Mouse (Mus musculus) liver, embryonic 14.5 days (tissue): ENCODE measurements around the gene Hist1h1a. TPM values are rescaled to one million over a fixed set of nuclear protein-coding genes. Genes with fewer than 3 reads are reported as not detected.

ENCODE experiments used
- ATAC-seq: fragments of 200-750 bp; cut with Nextera tagmentation; 2 replicates; pipeline ENCODE4 v1.8.0; 2017; ENCODE audit warnings: moderate number of reproducible peaks, mild to moderate bottlenecking, moderate library complexity; ENCODE audit not compliant: insufficient read depth
- DNase-seq, 3 experiments: peaks; one replicate each; pipeline ENCODE4 v3.0.0-alpha.2; 2012 to 2013; ENCODE audit warnings: low read depth in 3 of 3, low spot score in 3 of 3
- H3K27ac ChIP-seq: fragments of 300-500 bp; sonication (generic); 2 replicates; pipeline ENCODE4 v1.5.1; 2014; ENCODE audit warnings: moderate library complexity, mild to moderate bottlenecking, control low read depth, inconsistent platforms
- H3K27me3 ChIP-seq: fragments of 300-500 bp; sonication (generic); 2 replicates; pipeline ENCODE4 v1.6.1; 2014; ENCODE audit warnings: mild to moderate bottlenecking, low read length, moderate library complexity; ENCODE audit not compliant: control insufficient read depth, insufficient read depth
- H3K36me3 ChIP-seq: fragments of 300-500 bp; sonication (generic); replicated peaks from 2 replicates; pipeline ENCODE4 v1.6.1; 2014; ENCODE audit warnings: low read depth; ENCODE audit not compliant: control insufficient read depth, insufficient read depth
- H3K4me1 ChIP-seq, 2 experiments: fragments of 200-500 bp in 1 of 2; fragments of 300-500 bp in 1 of 2; sonication (generic) in 1 of 2; replicated peaks; 2 replicates each; pipeline ENCODE4 v1.6.1; 2012 to 2014; ENCODE audit warnings: antibody characterized with exemption in 1 of 2, inconsistent platforms in 1 of 2, low read length in 1 of 2; ENCODE audit not compliant: control insufficient read depth in 2 of 2, insufficient read depth in 2 of 2
- H3K4me2 ChIP-seq: fragments of 300-500 bp; sonication (generic); 2 replicates; pipeline ENCODE4 v1.6.1; 2014; ENCODE audit warnings: low read depth, mild to moderate bottlenecking, control low read depth, moderate library complexity
- H3K4me3 ChIP-seq, 2 experiments: fragments of 200-500 bp in 1 of 2; fragments of 300-500 bp in 1 of 2; sonication (generic) in 1 of 2; 2 replicates each; pipeline ENCODE4 v1.5.1; 2012 to 2014; ENCODE audit warnings: low read depth in 2 of 2, low read length in 2 of 2, mild to moderate bottlenecking in 2 of 2, control low read depth in 1 of 2, inconsistent platforms in 1 of 2, moderate library complexity in 1 of 2; ENCODE audit not compliant: insufficient read depth in 1 of 2
- H3K9ac ChIP-seq: fragments of 300-500 bp; sonication (generic); replicated peaks from 2 replicates; pipeline ENCODE4 v1.6.1; 2014; ENCODE audit warnings: mild to moderate bottlenecking, control low read depth, moderate library complexity
- H3K9me3 ChIP-seq: fragments of 300-500 bp; sonication (generic); 2 replicates; pipeline ENCODE4 v1.6.1; 2016; ENCODE audit warnings: low read length, mixed read lengths; ENCODE audit not compliant: control insufficient read depth
- CTCF ChIP-seq: IDR thresholded peaks from 2 replicates; pipeline ENCODE4 v1.5.1; 2016; ENCODE audit warnings: antibody characterized with exemption, low read depth, control low read depth
- EP300 ChIP-seq: IDR thresholded peaks from 2 replicates; pipeline ENCODE4 v1.6.1; 2016; ENCODE audit warnings: antibody characterized with exemption, low read depth
- WGBS: fragments of 180-500 bp; shearing (Covaris S2); extraction: QIAGEN DNeasy Blood & Tissue Kit; methylation state at CpG from one replicate; pipeline ENCODE4 v1.1.7; 2014; ENCODE audit not compliant: insufficient replicate concordance; 5-methylcytosine and 5-hydroxymethylcytosine counted together
- polyA plus RNA-seq, 2 experiments: library from polyadenylated mRNA; depleted of rRNA in 1 of 2; stranded (reverse) in 1 of 2; unstranded in 1 of 2; fragments of >200 nt; fragmentation: Nextera tagmentation in 1 of 2; extraction: Ambion mirVana in 1 of 2; gene quantifications; 2 replicates each; pipeline versions ENCODE4 v1.2.1 to v1.2.3; 2012 to 2014

The Hist1h1a gene
- polyA plus RNA-seq, 2 experiments: 6.3 to 11.9 TPM

- 16% methylated on average over 21 of the region's 21 CpGs for WGBS
- H3K9me3 ChIP-seq: no peaks in the 10 kb centered on the region
- no peaks in the 10 kb centered on the region for H3K36me3 ChIP-seq
- peak overlapping the region; percentile 69 for H3K4me2 ChIP-seq
- DNase-seq: peak; percentile 67 to 76 (median 74)
- peak overlapping the region; percentile 27 to 35; a peak in 3 of 4 replicates for H3K4me3 ChIP-seq
- ATAC-seq: peak; percentile 97
- TF ChIP-seq EP300: no peak
- TF ChIP-seq CTCF: no peak
- peak overlapping the region; percentile 46 for H3K27ac ChIP-seq
- no peaks in the 10 kb centered on the region for H3K27me3 ChIP-seq
- peak overlapping the region; percentile 61 for H3K9ac ChIP-seq
- peaks cover 6 to 27% of the 10 kb centered on the region in 2 experiments; a peak in 3 of 4 replicates for H3K4me1 ChIP-seq
These were observed 9.3 kb downstream of the Hist1h1a start for GRCm38 (mm10) chr13:23772561-23773313.

- TF ChIP-seq CTCF: no peak
- no peak for TF ChIP-seq EP300
- H3K9ac ChIP-seq: no peak overlapping the region
- peaks cover 2 to 20% of the 10 kb centered on the region in 2 experiments; a peak in 3 of 4 replicates for H3K4me1 ChIP-seq
- no peaks in the 10 kb centered on the region for H3K27me3 ChIP-seq
- 69% methylated on average over 7 of the region's 7 CpGs for WGBS
- DNase-seq (no peak), ATAC-seq (no peak)
- no peaks in the 10 kb centered on the region for H3K36me3 ChIP-seq
- no peak overlapping the region for H3K4me2 ChIP-seq
- no peak overlapping the region for H3K27ac ChIP-seq
- H3K9me3 ChIP-seq: no peaks in the 10 kb centered on the region
- H3K4me3 ChIP-seq: no peak overlapping the region
These were observed 14.9 kb downstream of the Hist1h1a start for GRCm38 (mm10) chr13:23778339-23778738.

- 43% methylated on average over 4 of the region's 4 CpGs for WGBS
- H3K4me1 ChIP-seq: peaks cover 0 to 17% of the 10 kb centered on the region in 2 experiments; a peak in 3 of 4 replicates
- ATAC-seq: 0 out of 2 replicates have a peak, but pooled peaks have one; percentile 21
These were observed 15.6 kb downstream of the Hist1h1a start for GRCm38 (mm10) chr13:23779025-23779424.

GRCm38 (mm10) chr13:23792520-23792919 lies 29.1 kb downstream of the Hist1h1a start:
- no peak for ATAC-seq
- TF ChIP-seq CTCF (peak; percentile 77), EP300 (no peak)
- H3K9ac ChIP-seq: no peak overlapping the region
- WGBS: 34% methylated on average over 2 of the region's 2 CpGs
- no peaks in the 10 kb centered on the region for H3K9me3 ChIP-seq
- no peaks in the 10 kb centered on the region for H3K36me3 ChIP-seq
- H3K27ac ChIP-seq: no peak overlapping the region
- no peak overlapping the region for H3K4me3 ChIP-seq
- no peaks in the 10 kb centered on the region for H3K27me3 ChIP-seq
- no peaks in the 10 kb centered on the region for H3K4me1 ChIP-seq
- no peak overlapping the region for H3K4me2 ChIP-seq
- DNase-seq: peak; percentile 42 to 49 (median 47)

More at GRCm38 (mm10) chr13:23779025-23779424, 15.6 kb downstream of the Hist1h1a start:
- Histone ChIP-seq H3K36me3 (no peaks in the 10 kb centered on the region), H3K27me3 (no peaks in the 10 kb centered on the region), H3K4me3 (no peak overlapping the region), H3K9ac (no peak overlapping the region), H3K9me3 (no peaks in the 10 kb centered on the region), H3K27ac (no peak overlapping the region), H3K4me2 (no peak overlapping the region)
- TF ChIP-seq CTCF: no peak
- no peak for TF ChIP-seq EP300
- no peak for DNase-seq

- Histone ChIP-seq H3K9ac (no peak overlapping the region), H3K4me2 (no peak overlapping the region), H3K27ac (no peak overlapping the region), H3K4me1 (peaks cover 0 to 2% of the 10 kb centered on the region in 2 experiments; a peak in 1 of 4 replicates), H3K4me3 (no peak overlapping the region), H3K27me3 (no peaks in the 10 kb centered on the region), H3K36me3 (no peaks in the 10 kb centered on the region), H3K9me3 (no peaks in the 10 kb centered on the region)
- no peak for TF ChIP-seq CTCF
- TF ChIP-seq EP300: no peak
- ATAC-seq: no peak
- WGBS: 17% methylated on average over 5 of the region's 5 CpGs
- no peak for DNase-seq
These were observed 35.9 kb downstream of the Hist1h1a start for GRCm38 (mm10) chr13:23799405-23799804.
